Mouse (Mus musculus): ENCODE data around the gene Gm21708.
"Not testable (repeated sequence)": the region's sequence is repeated elsewhere in the genome, so short reads cannot be mapped to it uniquely, and the experiment has no call there.

Gene Gm21708

GRCm38 (mm10) chrY:3410067-3410466 lies at the start of gene Gm21708, which contains the start of gene Gm21704:
Gene Gm21708 (minus strand): TSS chrY:3410167.
Gene Gm21704 (minus strand): TSS chrY:3410167.
- not testable (repeated sequence) for DNase-seq (ENCODE audit: low spot score)
